Mouse (Mus musculus): ENCODE data around the gene Gm16253. TPM values are rescaled to one million over a fixed set of nuclear protein-coding genes. Genes with fewer than 3 reads are reported as not detected.
"Not testable (repeated sequence)": the region's sequence is repeated elsewhere in the genome, so short reads cannot be mapped to it uniquely, and the experiment has no call there.

Gene Gm16253
- total RNA-seq, 2 experiments from 2014 or later, result not detected

DNA sequence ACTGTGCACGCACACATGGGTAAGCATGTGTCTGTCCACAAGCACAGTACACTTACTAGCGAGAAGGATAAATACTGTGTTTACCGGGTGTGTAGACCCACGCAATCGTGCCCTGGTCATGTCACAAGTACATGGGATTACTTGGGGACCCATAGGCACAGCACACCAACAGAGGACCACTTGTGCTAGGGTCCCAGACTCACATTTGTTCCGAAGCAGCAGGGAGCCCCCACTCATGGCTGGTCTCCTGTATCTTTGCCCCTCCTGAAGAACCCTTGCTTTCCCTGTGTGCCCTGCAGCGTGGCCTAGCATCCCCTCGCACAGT lies 22.2 kb downstream of the Gm16253 start:
- DNase-seq, result no peak

DNA sequence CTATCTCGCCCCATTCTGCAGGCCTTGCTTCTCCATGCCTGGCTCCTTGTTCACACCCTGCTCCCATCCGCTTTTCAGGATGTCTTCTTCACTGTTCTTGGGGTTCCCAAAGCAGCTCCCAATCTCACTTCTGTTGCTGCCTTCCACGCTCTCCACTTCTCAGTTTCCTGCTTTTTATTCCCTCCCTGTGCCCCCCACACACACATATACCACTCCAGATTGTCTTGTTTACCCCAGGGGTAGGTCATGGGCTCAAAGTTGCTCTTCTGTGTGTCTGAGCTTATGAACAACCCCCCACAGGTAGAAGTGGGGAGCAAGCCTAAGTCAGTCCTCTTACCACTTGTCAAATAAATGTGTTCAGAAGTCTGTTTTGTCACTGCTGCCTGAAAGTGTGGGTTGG lies 22.6 kb downstream of the Gm16253 start:
- DNase-seq, result no peak

DNA sequence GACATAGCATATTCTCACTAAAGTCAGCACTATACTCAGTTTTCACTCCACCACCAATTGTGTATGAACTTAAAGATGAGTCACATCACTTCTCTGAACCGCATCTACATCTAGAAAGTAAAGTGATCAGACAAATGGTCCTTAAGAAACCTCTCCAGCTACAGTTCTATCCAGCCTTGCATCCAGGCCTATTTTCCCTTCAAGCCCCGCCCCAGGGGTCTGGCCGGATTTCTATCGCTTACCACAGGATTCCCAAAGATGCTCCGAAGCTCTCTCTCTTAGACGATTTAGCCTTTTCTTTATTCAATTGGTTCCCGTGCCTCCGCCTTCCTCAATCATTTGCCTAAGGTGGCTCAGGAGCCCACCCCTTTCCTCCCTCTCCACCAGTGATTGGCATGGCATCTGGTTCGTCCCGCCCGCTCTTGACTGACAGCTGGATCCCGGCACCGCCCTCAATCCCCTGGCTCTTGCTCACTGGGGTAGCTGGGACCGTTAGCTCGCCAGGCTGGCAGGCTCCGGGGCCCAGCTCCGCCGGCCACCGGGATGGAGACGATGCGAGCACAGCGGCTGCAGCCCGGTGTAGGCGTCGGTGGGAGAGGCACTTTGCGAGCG lies 24.0 kb downstream of the Gm16253 start, which contains the start of gene Lix1l:
TSS of gene Lix1l (plus strand) at position 511 of the 612 bp plus-strand sequence.
- DNase-seq, result peak; percentile 94 to 96

DNA sequence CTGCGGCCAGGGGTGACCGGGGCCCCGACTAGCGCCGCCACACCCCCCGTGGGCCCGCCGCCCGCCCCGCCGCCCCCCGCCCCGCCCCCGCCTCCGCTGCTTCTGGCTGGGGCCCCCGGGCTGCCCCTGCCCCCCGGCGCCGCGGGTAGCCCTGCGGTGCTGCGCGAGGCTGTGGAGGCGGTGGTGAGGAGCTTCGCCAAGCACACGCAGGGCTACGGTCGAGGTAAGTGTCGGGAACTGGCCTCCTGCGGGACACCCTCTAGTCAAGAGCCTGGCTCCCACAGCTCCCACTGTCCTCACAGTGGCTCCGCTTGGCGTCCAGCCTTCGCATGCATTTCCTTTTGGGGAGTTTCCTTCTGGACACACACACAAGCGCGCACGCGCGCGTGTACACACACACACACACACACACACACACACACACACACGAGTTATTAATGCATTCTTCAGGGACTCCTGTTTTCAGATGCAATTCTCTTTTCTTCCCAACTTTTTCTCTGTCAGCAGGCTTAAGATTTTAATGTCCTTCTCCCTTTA lies 24.5 kb downstream of the Gm16253 start:
- peak; percentile 61 to 63 for DNase-seq

DNA sequence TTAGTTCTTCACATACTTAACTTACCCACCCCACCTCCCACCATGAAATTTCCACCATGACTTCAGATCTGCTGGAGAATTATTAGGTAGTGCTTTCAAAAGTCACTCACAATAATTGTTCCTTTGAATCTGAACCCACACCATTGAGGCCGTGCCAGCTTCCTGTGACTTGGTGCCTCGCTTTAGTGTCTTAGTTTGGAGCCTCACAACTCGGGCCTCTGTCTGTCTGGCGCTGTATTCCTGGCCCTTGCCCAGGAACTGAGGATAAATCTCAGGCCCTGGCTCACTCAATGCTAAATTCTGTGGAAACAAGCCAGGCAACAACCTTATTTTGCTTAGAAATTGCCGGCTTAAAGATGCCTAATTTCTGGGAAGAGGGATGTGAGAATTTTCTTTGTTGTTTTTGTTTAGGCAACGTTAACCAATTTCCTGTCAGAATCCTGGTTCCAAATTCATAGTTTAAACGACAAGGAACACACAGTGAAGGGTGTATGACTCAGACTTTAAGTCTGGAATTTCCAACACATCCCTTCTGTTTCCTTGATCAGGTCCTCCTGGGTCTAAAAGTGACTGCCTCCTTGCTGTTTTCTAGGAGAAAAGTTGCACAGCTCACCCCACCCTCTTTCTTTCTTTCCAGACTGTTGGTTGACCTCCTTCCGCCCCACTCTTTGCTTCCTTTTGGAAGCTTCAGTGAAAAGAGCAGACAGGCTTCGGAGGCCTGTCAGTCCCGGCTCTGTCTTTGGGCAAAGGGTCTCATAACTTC lies 25.3 kb downstream of the Gm16253 start:
- DNase-seq, result peak in 1 of 2 experiments; percentile 19

DNA sequence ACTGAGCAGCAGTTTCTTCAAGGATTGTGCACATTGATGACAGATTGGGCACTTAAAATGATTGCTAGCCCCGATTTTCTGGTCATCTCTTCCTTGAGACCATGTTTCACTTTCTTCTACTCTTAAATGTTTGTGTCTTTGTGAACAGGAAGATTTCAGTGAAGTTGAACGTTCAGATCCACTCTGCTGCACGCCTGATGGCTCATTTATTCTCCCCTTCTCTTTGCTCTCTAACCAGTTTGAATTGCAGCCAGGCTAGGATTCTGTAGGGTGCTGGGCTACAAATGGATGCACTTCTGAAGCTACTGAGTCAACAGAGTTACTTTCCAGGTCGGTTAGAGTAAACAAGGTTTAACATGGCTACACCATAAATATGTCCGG lies 25.9 kb downstream of the Gm16253 start:
- no peak for DNase-seq

DNA sequence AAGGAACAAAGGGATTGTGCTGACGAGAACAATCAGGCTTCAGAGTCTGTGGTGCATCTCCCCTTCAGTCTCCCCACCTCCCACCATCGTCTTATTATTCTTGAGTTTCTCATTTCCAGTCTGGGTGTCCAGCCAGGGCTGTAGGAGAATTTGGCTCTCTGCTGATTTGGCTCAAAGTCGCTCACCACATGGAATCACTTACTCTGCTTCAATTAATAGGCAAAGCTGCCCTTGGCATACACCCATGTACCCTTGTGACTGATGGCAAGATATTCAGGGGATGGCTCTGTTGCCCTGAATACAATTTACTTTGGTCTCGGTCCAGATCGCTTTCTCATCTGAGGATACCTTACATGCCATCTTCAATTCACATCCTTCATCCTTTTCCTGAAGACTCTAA lies 26.5 kb downstream of the Gm16253 start:
- no peak for DNase-seq

DNA sequence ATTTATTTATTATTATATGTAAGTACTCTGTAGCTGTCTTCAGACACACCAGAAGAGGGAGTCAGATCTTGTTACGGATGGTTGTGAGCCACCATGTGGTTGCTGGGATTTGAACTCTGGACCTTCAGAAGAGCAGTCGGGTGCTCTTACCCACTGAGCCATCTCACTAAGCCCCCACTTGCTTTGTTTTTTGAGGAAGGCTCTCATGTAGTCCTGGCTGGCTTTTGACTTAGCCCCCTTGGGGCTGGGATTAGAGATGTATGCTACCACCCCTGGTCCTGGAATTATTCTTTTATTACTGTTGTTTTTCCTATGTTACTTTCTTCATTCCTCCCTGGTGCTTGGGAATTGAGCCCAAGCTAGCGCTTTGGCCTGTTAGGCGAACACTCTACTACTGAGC lies 29.2 kb downstream of the Gm16253 start:
- DNase-seq, result not testable (repeated sequence)

DNA sequence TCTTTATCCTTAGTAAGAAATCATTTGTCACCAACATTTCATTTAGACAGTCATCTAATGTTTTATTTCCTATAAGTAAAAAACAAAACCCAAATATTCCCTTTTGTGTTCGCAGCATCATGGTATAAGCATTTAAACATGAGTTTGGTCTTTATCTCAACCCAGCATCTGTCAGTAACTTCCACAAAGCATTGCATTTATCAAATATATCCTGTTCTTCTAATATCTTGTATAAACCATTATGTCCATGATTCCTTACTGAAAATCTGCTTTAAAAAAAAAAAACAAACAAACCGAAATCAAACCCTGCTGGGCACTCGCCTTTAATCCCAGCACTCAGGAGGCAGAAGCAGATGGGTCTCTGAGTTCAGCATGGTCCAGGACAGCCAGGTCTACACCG lies 29.8 kb downstream of the Gm16253 start:
- DNase-seq, result no peak

DNA sequence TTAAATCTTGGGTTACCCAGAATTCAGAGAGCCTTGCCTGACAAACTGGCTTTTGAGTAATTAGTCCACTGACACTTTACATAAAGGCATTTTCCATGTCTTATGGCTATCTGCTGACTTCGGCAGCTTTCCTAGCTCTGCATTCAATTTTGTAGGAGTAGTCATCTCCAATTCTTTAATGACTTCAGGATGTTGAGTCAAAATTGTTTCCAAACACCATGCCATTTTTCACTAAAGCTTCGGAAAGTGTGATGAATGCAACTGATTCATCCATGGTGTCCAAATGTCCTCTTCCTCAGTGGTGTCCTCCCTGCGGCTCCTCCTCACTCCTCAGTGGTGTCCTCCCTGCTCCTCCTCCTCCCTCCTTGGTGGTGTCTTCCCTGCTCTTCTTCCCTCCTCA lies 41.2 kb downstream of the Gm16253 start:
- no peak for DNase-seq

DNA sequence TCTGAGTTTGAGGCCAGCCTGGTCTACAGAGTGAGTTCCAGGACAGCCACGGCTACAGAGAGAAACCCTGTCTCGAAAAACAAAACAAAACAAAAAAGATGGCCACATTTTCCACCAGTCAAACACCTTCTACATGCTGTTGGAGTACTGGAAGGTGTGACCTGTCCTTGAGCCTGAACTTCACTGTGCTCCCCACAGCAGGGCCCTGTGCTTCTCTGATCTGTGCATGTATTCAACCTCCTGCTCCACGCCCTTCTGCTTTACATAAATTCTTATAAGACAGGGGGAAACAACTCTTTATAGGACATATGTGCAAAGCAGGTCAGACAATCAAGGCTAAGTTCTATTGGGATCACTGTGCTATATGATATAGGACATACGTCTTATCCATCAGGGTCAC lies 46.4 kb downstream of the Gm16253 start:
- no peak for DNase-seq

DNA sequence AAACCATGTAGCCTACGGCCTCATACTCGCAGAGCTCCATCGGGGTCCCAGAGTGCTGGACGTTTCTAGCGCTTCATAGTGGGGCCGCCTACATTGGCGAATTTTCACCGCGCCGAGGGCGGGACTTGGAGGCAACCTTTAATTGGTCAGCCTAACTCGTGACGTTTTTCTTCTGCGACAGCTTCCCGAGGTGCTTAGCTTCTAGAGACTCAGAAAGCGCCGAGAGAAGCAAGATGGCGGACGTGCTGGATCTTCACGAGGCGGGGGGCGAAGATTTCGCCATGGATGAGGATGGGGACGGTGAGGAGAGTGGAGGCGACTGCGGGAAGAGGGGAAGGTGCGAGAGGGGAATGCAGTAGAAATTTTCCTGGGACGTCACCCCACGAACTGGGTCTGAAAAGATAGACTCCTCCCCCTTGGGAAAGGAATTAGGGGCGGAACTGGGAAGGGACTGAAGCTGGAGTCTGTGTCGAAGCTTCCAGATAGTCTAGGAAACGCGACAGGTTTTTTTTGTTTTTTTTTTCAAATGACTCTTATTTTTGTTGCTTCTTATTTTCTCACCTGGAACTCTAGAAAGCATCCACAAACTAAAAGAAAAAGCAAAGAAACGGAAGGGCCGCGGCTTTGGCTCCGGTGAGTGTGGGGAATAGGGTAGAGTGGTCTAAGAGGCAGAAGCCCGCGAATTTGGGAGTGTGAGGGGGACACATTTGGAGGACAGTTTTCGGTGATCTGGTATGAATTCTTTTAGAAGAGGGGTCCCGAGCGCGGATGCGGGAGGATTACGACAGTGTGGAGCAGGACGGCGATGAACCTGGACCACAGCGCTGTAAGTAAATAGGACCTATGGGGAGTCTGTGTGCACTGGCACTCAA lies 53.2 kb downstream of the Gm16253 start, which contains the start of gene Rbm8a:
TSS of gene Rbm8a (plus strand) at position 205 of the 872 bp plus-strand sequence.
- DNase-seq, result peak; percentile 96

Other genes starting within 250 kb of the Gm16253 start
- not detected for gene BC107364, start 124.7 kb upstream of the Gm16253 start, total RNA-seq (2021)
- gene Hfe2, start 51.8 kb upstream of the Gm16253 start, total RNA-seq (2021), result under 1 TPM in 1 of 2 experiments, not detected in 1; 0.25 TPM
- 10 to 100 TPM; 20.7 to 32.2 TPM for gene Txnip, start 19.0 kb upstream of the Gm16253 start, total RNA-seq (2021)
- gene Polr3gl, start 17.2 kb downstream of the Gm16253 start, total RNA-seq (2021), result 10 to 100 TPM; 32.4 to 34.2 TPM
- gene Ankrd34a, start 19.7 kb downstream of the Gm16253 start, total RNA-seq (2021), result 10 to 100 TPM; 49.9 to 51.5 TPM
- 10 to 100 TPM; 29.9 to 30.5 TPM for gene Lix1l, start 24.2 kb downstream of the Gm16253 start, total RNA-seq (2021)
- gene Rbm8a, start 52.9 kb downstream of the Gm16253 start, total RNA-seq (2021), result 10 to 100 TPM; 50.8 to 58.4 TPM
- gene Pex11b, start 58.4 kb downstream of the Gm16253 start, total RNA-seq (2021), result 10 to 100 TPM; 55.7 to 56.7 TPM
- under 1 TPM; 0.77 to 0.91 TPM for gene Gm42957, start 58.5 kb downstream of the Gm16253 start, total RNA-seq (2021)
- gene Itga10, start 68.6 kb downstream of the Gm16253 start, total RNA-seq (2021), result 1 to 10 TPM; 2.4 to 3.4 TPM
- gene Ankrd35, start 93.1 kb downstream of the Gm16253 start, total RNA-seq (2021), result 1 to 10 TPM; 4.3 to 5.1 TPM
- 10 to 100 TPM; 26.1 to 27.5 TPM for gene Pias3, start 119.4 kb downstream of the Gm16253 start, total RNA-seq (2021)
- gene Nudt17, start 131.6 kb downstream of the Gm16253 start, total RNA-seq (2021), result 10 to 100 TPM; 10.8 to 15.2 TPM
- 10 to 100 TPM; 22.0 to 24.1 TPM for gene Polr3c, start 150.6 kb downstream of the Gm16253 start, total RNA-seq (2021)
- gene Rnf115, start 150.7 kb downstream of the Gm16253 start, total RNA-seq (2021), result 10 to 100 TPM; 54.1 to 60.0 TPM